In genomic region chrX:8891975-8892342, GRCm38 (mm10) we compare ENCODE assay signal across 9 mouse cellular contexts. TPM values are rescaled to one million over a fixed set of nuclear protein-coding genes. Genes with fewer than 3 reads are reported as not detected.
DNase-seq lines count a peak whose midpoint lies in the region; ATAC-seq lines count a peak whose summit lies in the region.
"Had no signal": no experiment of that assay in that cellular context is flagged by ENCODE, and none has a peak within 500 bp of the region (broad histone marks: within the 10 kb centered on the region; RNA-seq: fewer than 3 reads in every experiment).

No protein-coding gene starts in this region.

- no peaks in the 10 kb centered on the region for H3K9me3 ChIP-seq in heart, embryonic 15.5 days (replicated peaks)
- 0 out of 2 replicates have a peak, but pooled peaks cover 3% of the 10 kb centered on the region for H3K9me3 ChIP-seq in hindbrain, embryonic 12.5 days (replicated peaks)
- H3K9me3 ChIP-seq in midbrain, embryonic 11.5 days (ENCODE audit: control insufficient read depth, low read length): no peaks in the 10 kb centered on the region

- H3K27ac ChIP-seq in heart, embryonic 15.5 days: no peak overlapping the region
- H3K27ac ChIP-seq in hindbrain, embryonic 12.5 days: no peak overlapping the region; the same call in 1 of the 2 replicates
- no peak overlapping the region for H3K27ac ChIP-seq in midbrain, embryonic 11.5 days (ENCODE audit: low read depth, low read length)

- WGBS in heart, embryonic 15.5 days: 49% methylated on average over 3 of the region's 9 CpGs
- WGBS in hindbrain, embryonic 12.5 days: 44% methylated on average over 4 of the region's 9 CpGs
- WGBS in midbrain, embryonic 11.5 days: 39% methylated on average over 3 of the region's 9 CpGs

- DNase-seq in heart, postnatal 36 days: no peak
- no peak for DNase-seq in midbrain, embryonic 11.5 days (ENCODE audit: low spot score, missing footprints)
- DNase-seq in layer of hippocampus, adult 18-20 months (ENCODE audit: low spot score in 2 of 2): no peak
- DNase-seq in frontal cortex, postnatal 10 days (ENCODE audit: low spot score in 2 of 2): no peak
- no peak for DNase-seq in layer of hippocampus, adult 8-10 months (ENCODE audit: low spot score in 2 of 2)

- peak overlapping the region; percentile 85 for H3K4me2 ChIP-seq in heart, embryonic 15.5 days
- peak overlapping the region; percentile 62 for H3K4me2 ChIP-seq in hindbrain, embryonic 12.5 days (replicated peaks)
- H3K4me2 ChIP-seq in midbrain, embryonic 11.5 days: peak overlapping the region; percentile 60

- H3K9ac ChIP-seq in heart, embryonic 15.5 days: no peak overlapping the region
- H3K9ac ChIP-seq in hindbrain, embryonic 12.5 days: peak overlapping the region; percentile 78
- peak overlapping the region; percentile 78; the same call in 1 of the 2 replicates for H3K9ac ChIP-seq in midbrain, embryonic 11.5 days (ENCODE audit: low read length)

- no peaks in the 10 kb centered on the region for H3K36me3 ChIP-seq in heart, embryonic 15.5 days
- H3K36me3 ChIP-seq in hindbrain, embryonic 12.5 days: no peaks in the 10 kb centered on the region
- H3K36me3 ChIP-seq in midbrain, embryonic 11.5 days (ENCODE audit: control insufficient read depth, insufficient read depth, low read length): no peaks in the 10 kb centered on the region

- intact Hi-C loops in heart, postnatal 36 days (cut with DNase I): no loop called here

- 0 out of 2 replicates have a peak, but pooled peaks have one; percentile 8 for ATAC-seq in heart, embryonic 15.5 days (replicated peaks; ENCODE audit: insufficient number of reproducible peaks, insufficient read depth, low FRiP score, low read depth)
- ATAC-seq in common myeloid progenitor, adult 5-6 weeks (replicated peaks; ENCODE audit: low read depth, poor library complexity, severe bottlenecking): peak; percentile 22; the same call in 1 of the 2 replicates
- peak; percentile 59 for ATAC-seq in hindbrain, embryonic 12.5 days (ENCODE audit: low FRiP score)
- peak; percentile 49 for ATAC-seq in midbrain, embryonic 11.5 days (ENCODE audit: low FRiP score)

- H3K27me3 ChIP-seq in heart, embryonic 15.5 days: no peaks in the 10 kb centered on the region
- H3K27me3 ChIP-seq in hindbrain, embryonic 12.5 days: no peaks in the 10 kb centered on the region
- no peaks in the 10 kb centered on the region for H3K27me3 ChIP-seq in midbrain, embryonic 11.5 days (ENCODE audit: control insufficient read depth, insufficient read depth, low read length)
- H3K27me3 ChIP-seq: CH12.LX had no signal

- H3K4me3 ChIP-seq in heart, embryonic 15.5 days: peak overlapping the region; percentile 64
- peak overlapping the region; percentile 55 for H3K4me3 ChIP-seq in hindbrain, embryonic 12.5 days
- H3K4me3 ChIP-seq in midbrain, embryonic 11.5 days (ENCODE audit: low read depth, low read length): peak overlapping the region; percentile 55

- H3K4me1 ChIP-seq in heart, embryonic 15.5 days (replicated peaks): no peaks in the 10 kb centered on the region; the same call in 1 of the 2 replicates
- no peaks in the 10 kb centered on the region; the same call in 1 of the 2 replicates for H3K4me1 ChIP-seq in hindbrain, embryonic 12.5 days
- H3K4me1 ChIP-seq in midbrain, embryonic 11.5 days (ENCODE audit: control insufficient read depth, insufficient read depth, low read length): no peaks in the 10 kb centered on the region

RNA-seq across cellular contexts. Expression of gene B630019K06Rik, which starts 0.2 kb away (rescaled TPM):
- polyA plus RNA-seq in heart, embryonic 15.5 days (2015; fragmentation: Nextera tagmentation; extraction: Ambion mirVana): 1.8 and 1.9 TPM in 2 replicates
- 1 to 10 TPM in 1 of 2 experiments, under 1 TPM in 1; 0.73 to 1.6 TPM for total RNA-seq in heart, postnatal 36 days (2021)
- total RNA-seq in common myeloid progenitor, adult 5-6 weeks (2017): 1.5 TPM in 1 of 2 replicates, not detected in the other
- polyA plus RNA-seq in hindbrain, embryonic 12.5 days (2016; fragmentation: Nextera tagmentation; extraction: Ambion mirVana): 16.6 and 17.2 TPM in 2 replicates
- polyA plus RNA-seq in midbrain, embryonic 11.5 days (2014; fragmentation: Nextera tagmentation; extraction: Ambion mirVana): 8.1 and 9.7 TPM in 2 replicates
- 10 to 100 TPM; 35.3 to 35.9 TPM for total RNA-seq in layer of hippocampus, adult 18-20 months (2021)
- total RNA-seq in layer of hippocampus, adult 8-10 months (2022): 10 to 100 TPM; 32.7 to 36.7 (median 33.4) TPM
- total RNA-seq: CH12.LX had no signal

RNA-seq across cellular contexts. Expression of gene Gm5751, which starts 17.9 kb away (rescaled TPM):
- polyA plus RNA-seq in heart, embryonic 15.5 days (2015; fragmentation: Nextera tagmentation; extraction: Ambion mirVana): not detected in 2 replicates
- not detected for total RNA-seq in heart, postnatal 36 days (2021)
- total RNA-seq in common myeloid progenitor, adult 5-6 weeks (2017): not detected in 2 replicates
- polyA plus RNA-seq in hindbrain, embryonic 12.5 days (2016; fragmentation: Nextera tagmentation; extraction: Ambion mirVana): not detected in 2 replicates
- polyA plus RNA-seq in midbrain, embryonic 11.5 days (2014; fragmentation: Nextera tagmentation; extraction: Ambion mirVana): not detected in 2 replicates
- total RNA-seq in layer of hippocampus, adult 18-20 months (2021): not detected
- not detected for total RNA-seq in layer of hippocampus, adult 8-10 months (2022)

RNA-seq across cellular contexts. Expression of gene Gm6592, which starts 48.2 kb away (rescaled TPM):
- not detected in 2 replicates for polyA plus RNA-seq in heart, embryonic 15.5 days (2015; fragmentation: Nextera tagmentation; extraction: Ambion mirVana)
- total RNA-seq in heart, postnatal 36 days (2021): not detected
- total RNA-seq in common myeloid progenitor, adult 5-6 weeks (2017): not detected in 2 replicates
- not detected in 2 replicates for polyA plus RNA-seq in hindbrain, embryonic 12.5 days (2016; fragmentation: Nextera tagmentation; extraction: Ambion mirVana)
- not detected in 2 replicates for polyA plus RNA-seq in midbrain, embryonic 11.5 days (2014; fragmentation: Nextera tagmentation; extraction: Ambion mirVana)
- total RNA-seq in layer of hippocampus, adult 18-20 months (2021): not detected
- total RNA-seq in layer of hippocampus, adult 8-10 months (2022): not detected
- total RNA-seq: CH12.LX had no signal

Comparison
In these comparisons a context has a peak if more than half of its experiments do, and no peak if none do; other contexts are left out.
1. ATAC-seq: peak in every context shown above with its lines; median percentile 59 in hindbrain, embryonic 12.5 days; 49 in midbrain, embryonic 11.5 days; 22 in common myeloid progenitor, adult 5-6 weeks; 8 in heart, embryonic 15.5 days.
2. RNA of gene B630019K06Rik, which starts 0.2 kb away (total RNA-seq): 35.3 to 35.9 TPM in layer of hippocampus, adult 18-20 months and 32.7 to 36.7 TPM in layer of hippocampus, adult 8-10 months; 0.73 to 1.6 TPM in heart, postnatal 36 days and 1.5 TPM in common myeloid progenitor, adult 5-6 weeks; every median in the first group is over 10 times any median in the second.
3. Peak in every context shown above with its lines, with median percentiles within 50 percentile points of each other: H3K4me2 ChIP-seq and H3K4me3 ChIP-seq.